Mouse (Mus musculus): ENCODE measurements around the gene Bphl. TPM values are rescaled to one million over a fixed set of nuclear protein-coding genes. Genes with fewer than 3 reads are reported as not detected.

Bphl gene
- total RNA-seq (2023), result 10 to 100 TPM; 13.5 to 15.4 TPM

GRCm38 (mm10) chr13:34037172-34038055, at the start of gene Bphl:
Gene Bphl, plus strand, starts transcription at chr13:34037597.

GRCm38 (mm10) chr13:34002058-34003006, 35.1 kb upstream of the Bphl start, which contains the start of the genes Ripk1 and Serpinb6a:
Gene Ripk1, plus strand, starts transcription at chr13:34002363.
Gene Serpinb6a, minus strand, starts transcription at chr13:34002794.

DNA sequence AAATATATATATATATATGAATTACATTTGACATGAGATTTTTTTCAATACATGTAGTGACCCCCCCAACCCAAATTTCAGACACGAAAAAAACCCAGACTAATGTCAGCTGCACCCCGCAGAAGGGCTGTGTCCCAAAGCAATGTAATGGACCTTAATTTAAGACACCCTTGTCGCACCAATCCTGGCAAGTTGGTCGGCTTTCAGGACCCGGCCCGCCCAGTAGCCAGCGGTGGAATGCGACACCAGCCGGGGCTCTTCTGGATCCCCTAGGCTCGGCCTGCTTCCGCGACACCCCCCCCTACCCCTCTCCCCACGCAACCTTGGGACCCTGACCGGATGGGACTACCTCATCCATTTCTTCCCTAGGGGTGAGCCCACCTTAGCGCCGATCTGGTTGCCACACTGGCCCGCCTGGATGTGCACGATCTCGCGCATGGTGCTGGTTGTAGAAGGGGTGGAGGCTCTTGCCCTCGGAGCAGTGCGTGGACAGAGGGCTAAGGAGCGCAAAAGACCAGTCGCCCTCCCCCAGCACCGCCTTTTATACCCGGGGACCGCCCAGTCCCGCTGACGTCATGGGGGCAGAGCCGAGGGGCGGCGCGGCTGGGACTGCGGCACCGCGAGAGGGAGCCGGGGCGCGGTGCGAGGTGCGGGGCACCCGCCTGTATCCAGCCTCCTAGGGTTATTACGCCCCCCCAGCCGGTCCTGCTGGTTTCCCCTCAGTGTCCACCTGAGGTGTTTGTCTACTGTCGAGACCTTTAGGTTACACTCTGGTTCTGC, 40.3 kb downstream of the Bphl start, which contains the start of gene Tubb2a:
Gene Tubb2a, minus strand, starts transcription at position 516 of the 780 bp plus-strand sequence.

Other genes starting within 250 kb of the Bphl start
- not detected for gene Serpinb6e, start 194.2 kb upstream of the Bphl start, total RNA-seq (2023)
- not detected for gene Serpinb6c, start 131.9 kb upstream of the Bphl start, total RNA-seq (2023)
- gene Nqo2, start 72.9 kb upstream of the Bphl start, total RNA-seq (2023), result 1 to 10 TPM; 3.1 to 3.3 TPM
- gene Ripk1, start 35.2 kb upstream of the Bphl start, total RNA-seq (2023), result 10 to 100 TPM; 81.1 to 85.4 TPM
- 10 to 100 TPM; 14.6 to 20.1 TPM for gene Serpinb6a, start 34.8 kb upstream of the Bphl start, total RNA-seq (2023)
- 10 to 100 TPM; 22.0 to 23.2 TPM for gene Tubb2a, start 40.4 kb downstream of the Bphl start, total RNA-seq (2023)
- 1 to 10 TPM; 2.4 to 4.6 TPM for gene Tubb2b, start 92.9 kb downstream of the Bphl start, total RNA-seq (2023)
- 10 to 100 TPM; 37.2 to 44.3 TPM for gene Psmg4, start 125.4 kb downstream of the Bphl start, total RNA-seq (2023)

All from T-cell, adult 66 days (primary cell).